Mouse (Mus musculus) layer of hippocampus, postnatal 25 days (tissue): ENCODE results near the gene Foxo1. TPM values are rescaled to one million over a fixed set of nuclear protein-coding genes. Genes with fewer than 3 reads are reported as not detected.
A peak's percentile ranks its signal among the peaks of the same experiment; 100 is the strongest.

Experiments
- DNase-seq, 2 experiments: peaks; one replicate each; pipeline ENCODE4 v3.0.0; 2022; ENCODE audit warnings: mixed read lengths in 2 of 2, low spot score in 1 of 2; ENCODE audit errors: extremely low spot score in 1 of 2
- total RNA-seq, 2 experiments: library from RNA; stranded (reverse); gene quantifications; 2 replicates each; pipeline ENCODE4 v1.2.3; 2021

Gene Foxo1
- total RNA-seq, 2 experiments from 2014 or later = 20.5 to 21.1 TPM

- DNase-seq = no peak
These were observed 83.8 kb downstream of the Foxo1 start for GRCm38 (mm10) chr3:52351901-52352300.

GRCm38 (mm10) chr3:52354203-52354602, 86.1 kb downstream of the Foxo1 start:
- no peak for DNase-seq

- DNase-seq = no peak
These were observed 89.3 kb downstream of the Foxo1 start for GRCm38 (mm10) chr3:52357265-52357953.

GRCm38 (mm10) chr3:52364576-52364975, 96.4 kb downstream of the Foxo1 start:
- no peak for DNase-seq

- no peak for DNase-seq
These were observed 101.1 kb downstream of the Foxo1 start for GRCm38 (mm10) chr3:52369204-52369603.

GRCm38 (mm10) chr3:52369881-52370428, 101.8 kb downstream of the Foxo1 start:
- no peak for DNase-seq

- DNase-seq = no peak
These were observed 108.8 kb downstream of the Foxo1 start for GRCm38 (mm10) chr3:52376974-52377373.

- DNase-seq = no peak
These were observed 115.2 kb downstream of the Foxo1 start for GRCm38 (mm10) chr3:52383351-52383750.

GRCm38 (mm10) chr3:52386343-52386742, 118.2 kb downstream of the Foxo1 start:
- DNase-seq = no peak

GRCm38 (mm10) chr3:52390321-52390720, 122.2 kb downstream of the Foxo1 start:
- DNase-seq = no peak

- no peak for DNase-seq
These were observed 122.9 kb downstream of the Foxo1 start for GRCm38 (mm10) chr3:52390766-52391665.

GRCm38 (mm10) chr3:52391897-52392296, 123.8 kb downstream of the Foxo1 start:
- DNase-seq = no peak

GRCm38 (mm10) chr3:52392521-52392920, 124.4 kb downstream of the Foxo1 start:
- no peak for DNase-seq

GRCm38 (mm10) chr3:52393171-52393570, 125.0 kb downstream of the Foxo1 start:
- DNase-seq = no peak

- no peak for DNase-seq
These were observed 128.1 kb downstream of the Foxo1 start for GRCm38 (mm10) chr3:52396121-52396731.

- no peak for DNase-seq
These were observed 128.9 kb downstream of the Foxo1 start for GRCm38 (mm10) chr3:52396951-52397615.

GRCm38 (mm10) chr3:52397961-52398360, 129.8 kb downstream of the Foxo1 start:
- DNase-seq = no peak

- DNase-seq = no peak
These were observed 132.4 kb downstream of the Foxo1 start for GRCm38 (mm10) chr3:52400284-52401161.

GRCm38 (mm10) chr3:52401162-52401928, 133.2 kb downstream of the Foxo1 start:
- peak; percentile 12 for DNase-seq
